Mouse (Mus musculus) right cerebral cortex, postnatal 36 days (tissue): ENCODE results near the gene Lhx1.

ENCODE experiments used
- DNase-seq, 2 experiments: peaks; one replicate each; pipeline ENCODE4 v3.0.0; 2022; ENCODE audit warnings: low spot score in 2 of 2, mixed read lengths in 1 of 2

Lhx1 gene

DNA sequence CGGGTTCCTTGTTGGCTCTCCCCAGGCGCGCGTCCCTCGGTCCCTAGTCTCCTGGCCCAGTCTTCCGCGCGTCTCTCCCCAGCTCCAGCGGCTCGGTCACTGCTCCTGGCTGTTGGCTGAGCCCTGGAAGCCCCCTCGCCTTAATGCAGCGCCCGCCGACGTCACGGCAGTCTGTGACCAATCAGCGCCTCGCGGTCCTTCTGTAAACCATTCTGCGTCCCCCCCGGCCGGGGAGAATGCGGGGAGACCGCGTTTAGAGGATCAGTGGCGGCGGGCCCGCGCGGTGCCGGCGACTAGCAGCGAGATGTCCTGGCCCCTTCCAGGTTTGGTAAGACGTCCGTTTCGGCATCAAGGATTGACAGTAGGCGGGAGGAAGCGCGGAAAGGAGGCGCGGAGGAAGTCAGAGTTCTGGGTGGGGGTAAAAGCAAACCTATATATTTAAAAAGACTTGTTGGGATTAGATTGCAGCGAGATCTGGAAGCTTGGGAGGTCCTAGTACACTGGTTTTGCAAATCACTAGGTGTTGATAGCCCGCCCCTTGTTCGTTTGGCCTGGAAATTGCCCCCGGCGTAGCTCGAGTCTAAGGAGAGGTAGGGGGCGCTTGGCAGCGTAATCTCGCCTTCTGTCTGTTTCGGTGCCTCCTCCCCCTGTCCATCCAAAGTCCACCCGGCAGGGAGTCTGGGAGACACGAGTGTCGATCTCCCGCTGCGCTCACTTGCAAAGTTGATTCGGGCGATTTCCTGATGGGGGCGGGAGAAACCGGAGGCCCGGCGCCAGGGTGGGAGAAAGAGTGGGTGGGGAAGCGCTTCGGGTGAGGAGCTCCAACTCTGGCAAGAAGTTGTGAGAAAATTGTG, at the start of gene Lhx1:
Gene Lhx1, minus strand, starts transcription at position 115 of the 854 bp plus-strand sequence.
- DNase-seq: no peak

DNA sequence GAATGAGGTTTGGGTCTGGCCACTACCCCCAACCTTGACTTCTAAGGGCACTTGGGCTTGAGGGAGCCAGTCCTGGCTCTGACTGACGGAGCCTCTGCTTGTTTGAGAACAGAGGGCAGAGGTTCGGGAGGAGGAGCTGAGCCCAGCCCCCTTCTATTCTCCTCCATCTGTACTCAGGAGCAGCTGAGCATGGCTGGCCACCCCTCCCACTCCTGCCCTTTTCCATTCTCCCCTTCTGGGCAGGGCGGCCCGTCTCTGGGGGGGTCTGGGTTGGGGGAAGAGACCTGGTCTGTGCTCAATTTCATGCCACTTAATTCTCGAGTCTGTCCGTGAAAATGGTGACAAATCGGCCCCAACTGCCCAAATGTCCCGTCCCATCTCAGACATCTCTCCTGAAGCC, 49.5 kb upstream of the Lhx1 start:
- DNase-seq: no peak

DNA sequence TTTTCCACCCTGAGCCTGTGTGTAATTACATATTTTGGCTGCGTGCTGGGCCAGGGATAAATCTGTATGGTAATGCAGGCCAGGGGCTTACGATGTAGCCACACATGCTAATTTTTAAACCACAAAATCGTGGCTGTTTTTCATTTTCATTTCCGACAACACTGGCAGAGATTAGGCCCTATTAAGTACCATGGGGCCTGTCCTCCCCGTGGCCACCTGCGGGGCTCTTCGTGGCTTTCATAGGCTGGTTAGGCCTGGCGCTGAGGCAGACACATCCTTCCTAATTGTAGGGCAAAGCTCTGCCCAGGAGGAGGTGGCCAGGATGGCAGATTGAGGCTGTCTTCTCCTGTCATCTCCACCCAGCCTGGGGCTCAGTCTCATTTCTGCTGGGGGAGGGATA, 48.3 kb upstream of the Lhx1 start:
- DNase-seq: no peak

GRCm38 (mm10) chr11:84570812-84571211, 45.5 kb upstream of the Lhx1 start:
- no peak for DNase-seq

GRCm38 (mm10) chr11:84570392-84570791, 45.1 kb upstream of the Lhx1 start:
- no peak for DNase-seq

DNA sequence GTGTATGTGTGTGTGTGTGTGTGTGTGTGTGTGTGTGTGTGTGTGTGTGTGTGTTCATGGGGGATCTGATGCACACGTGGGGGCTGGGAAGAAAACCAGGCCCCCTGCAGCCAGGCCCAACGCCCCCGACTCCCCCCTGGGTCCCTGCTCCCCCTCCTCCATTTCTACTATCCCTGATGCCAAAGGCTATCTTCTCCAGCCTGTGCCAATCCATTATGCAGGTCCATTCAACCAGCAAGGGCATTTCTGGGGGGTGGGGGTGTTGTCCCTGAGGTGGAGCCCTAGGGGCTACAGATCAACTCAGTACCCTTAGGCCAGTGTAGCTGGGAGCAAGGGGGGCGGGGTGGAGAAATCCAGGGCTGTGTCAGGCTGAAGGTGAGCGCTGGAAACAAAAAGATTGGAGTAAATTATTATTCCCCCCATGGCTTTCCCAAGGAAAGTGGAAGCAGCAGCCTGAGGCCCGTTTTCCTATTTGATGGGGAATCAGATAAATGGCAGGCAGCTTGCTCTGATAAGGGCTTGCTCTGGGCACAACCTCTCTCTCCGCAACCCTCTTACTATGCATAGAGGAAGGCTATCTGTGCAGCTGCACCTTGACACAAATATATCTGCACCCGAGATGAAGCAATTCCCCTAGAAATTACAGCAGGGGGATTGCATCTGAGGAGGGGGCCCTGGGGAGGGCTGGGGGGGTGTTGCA, 43.9 kb upstream of the Lhx1 start:
- no peak for DNase-seq

- DNase-seq: no peak
These were observed 43.1 kb upstream of the Lhx1 start for GRCm38 (mm10) chr11:84568482-84568881.

DNA sequence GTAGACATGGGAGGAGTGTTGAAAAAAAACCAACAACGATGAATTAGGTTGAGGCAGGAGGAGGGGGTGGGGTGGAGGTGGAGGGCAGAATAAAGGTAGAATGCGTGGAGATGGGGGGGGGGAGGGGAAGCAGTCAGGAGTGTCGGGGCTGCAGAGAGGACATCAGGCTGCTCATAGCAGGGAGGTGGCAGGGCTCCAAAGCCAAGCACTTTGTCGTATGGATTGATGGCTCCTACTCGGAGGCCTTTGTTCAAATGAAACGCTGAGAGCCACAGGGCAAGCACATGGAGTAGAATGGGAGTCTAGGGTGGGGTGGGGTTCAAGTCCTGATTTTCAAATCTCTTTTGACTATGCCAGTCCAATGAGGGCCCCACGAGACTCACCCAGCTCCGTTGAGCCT, 41.4 kb upstream of the Lhx1 start:
- DNase-seq: no peak

DNA sequence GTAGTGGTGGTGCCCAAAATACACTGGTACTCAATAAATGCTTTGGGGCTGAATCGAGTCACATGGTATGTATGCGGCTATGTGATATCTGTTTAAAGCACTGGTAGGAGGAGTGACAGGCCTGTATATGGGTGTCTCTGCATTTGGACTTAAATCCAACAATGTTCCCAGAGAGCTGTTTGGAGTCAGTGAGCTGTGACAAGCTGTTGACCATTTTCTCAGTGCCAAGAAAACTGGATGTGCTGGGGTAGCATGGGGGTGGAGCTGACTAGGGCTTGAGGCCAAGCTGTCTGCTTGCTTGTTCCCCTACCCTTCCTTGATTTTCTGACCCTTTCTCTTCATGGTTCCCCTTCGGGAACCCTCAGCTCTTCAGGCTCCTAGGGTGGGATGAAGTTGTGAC, 39.9 kb upstream of the Lhx1 start:
- DNase-seq: no peak

GRCm38 (mm10) chr11:84563360-84563759, 38.0 kb upstream of the Lhx1 start:
- DNase-seq: no peak

GRCm38 (mm10) chr11:84562758-84563347, 37.5 kb upstream of the Lhx1 start:
- no peak for DNase-seq

DNA sequence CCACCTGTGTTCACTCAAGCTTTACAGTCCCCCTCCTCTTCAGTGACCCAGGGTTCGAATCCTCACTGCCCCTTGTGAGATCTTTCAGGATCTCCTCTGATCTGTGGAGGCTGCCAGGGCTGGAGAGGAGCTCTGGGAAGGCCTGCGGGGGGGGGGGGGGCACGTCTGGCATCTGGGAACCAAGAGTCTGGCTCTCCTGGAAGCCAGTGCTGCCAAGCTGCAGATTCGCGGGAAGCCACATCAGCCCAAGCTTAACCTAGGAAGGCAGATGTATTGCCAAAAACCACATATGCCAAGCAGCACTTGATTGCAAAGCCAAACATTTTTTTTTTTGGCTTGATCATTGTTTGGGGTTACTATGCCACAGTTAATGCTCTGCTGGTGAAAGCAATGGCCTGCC, 36.2 kb upstream of the Lhx1 start:
- DNase-seq: no peak

- no peak for DNase-seq
These were observed 28.6 kb upstream of the Lhx1 start for GRCm38 (mm10) chr11:84553821-84554450.

DNA sequence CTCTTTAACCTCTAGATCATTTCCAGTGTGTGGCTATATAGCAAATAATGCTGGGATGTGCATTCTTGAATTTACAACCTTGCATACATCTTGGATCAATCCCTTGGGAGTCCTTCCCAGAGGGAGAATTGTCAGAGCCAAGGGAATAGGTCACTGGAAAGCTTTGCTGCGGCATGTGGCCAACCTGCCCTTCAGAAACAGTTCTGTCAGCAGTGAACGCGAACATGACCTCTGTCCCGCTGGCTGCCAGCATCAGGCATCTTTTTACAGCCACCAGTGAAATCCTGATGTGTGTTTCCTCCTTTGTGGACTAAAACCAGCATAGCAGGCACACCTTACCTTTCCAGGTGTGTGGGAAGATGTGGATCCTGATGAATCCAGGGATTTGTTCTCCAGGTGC, 26.0 kb upstream of the Lhx1 start:
- no peak for DNase-seq

GRCm38 (mm10) chr11:84549258-84549791, 24.0 kb upstream of the Lhx1 start:
- DNase-seq: no peak

DNA sequence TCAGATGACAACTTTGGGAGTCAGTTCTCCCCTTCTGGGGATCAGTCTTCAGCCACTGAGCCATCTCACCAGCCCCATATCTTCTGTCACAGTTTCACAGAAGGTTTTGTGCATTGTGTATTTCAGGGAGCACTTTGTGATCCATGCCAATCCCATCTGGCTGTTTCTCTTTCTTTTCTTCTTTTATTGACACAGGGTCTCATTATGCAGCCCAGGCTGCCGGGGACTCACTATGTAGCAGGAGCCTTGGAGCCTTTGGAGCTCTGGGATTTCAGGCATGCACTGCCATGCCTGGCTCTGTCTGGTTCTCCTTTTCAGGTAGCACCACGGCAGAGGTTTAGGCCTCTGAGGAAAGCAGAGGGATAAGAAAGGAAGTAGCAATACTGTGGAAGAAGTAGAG, 23.0 kb upstream of the Lhx1 start:
- DNase-seq: no peak

DNA sequence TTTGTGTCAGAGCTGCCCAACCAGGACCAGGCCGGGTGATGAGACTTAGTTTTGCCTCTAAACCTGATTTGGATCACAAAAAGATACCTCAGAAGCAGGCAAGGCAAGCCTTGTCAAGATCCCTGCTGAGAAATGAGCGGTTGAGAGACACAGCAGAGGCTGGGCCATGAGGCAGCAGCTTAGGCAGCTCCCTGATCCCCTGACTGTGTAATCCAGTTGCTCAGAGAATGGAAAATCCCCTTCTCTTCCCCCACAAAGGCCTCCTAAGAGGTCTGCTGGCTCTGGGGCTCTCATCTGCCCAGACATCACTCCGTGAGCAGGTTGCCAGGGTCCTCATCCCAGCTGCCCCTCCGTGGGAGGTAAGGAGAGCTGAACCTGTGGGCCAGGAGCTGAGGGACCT, 14.6 kb upstream of the Lhx1 start:
- DNase-seq: no peak

GRCm38 (mm10) chr11:84529797-84530703, 4.7 kb upstream of the Lhx1 start:
- no peak for DNase-seq

GRCm38 (mm10) chr11:84529143-84529755, 3.9 kb upstream of the Lhx1 start:
- no peak for DNase-seq
